Mouse (Mus musculus): ENCODE results near the gene Mst1.

DNA sequence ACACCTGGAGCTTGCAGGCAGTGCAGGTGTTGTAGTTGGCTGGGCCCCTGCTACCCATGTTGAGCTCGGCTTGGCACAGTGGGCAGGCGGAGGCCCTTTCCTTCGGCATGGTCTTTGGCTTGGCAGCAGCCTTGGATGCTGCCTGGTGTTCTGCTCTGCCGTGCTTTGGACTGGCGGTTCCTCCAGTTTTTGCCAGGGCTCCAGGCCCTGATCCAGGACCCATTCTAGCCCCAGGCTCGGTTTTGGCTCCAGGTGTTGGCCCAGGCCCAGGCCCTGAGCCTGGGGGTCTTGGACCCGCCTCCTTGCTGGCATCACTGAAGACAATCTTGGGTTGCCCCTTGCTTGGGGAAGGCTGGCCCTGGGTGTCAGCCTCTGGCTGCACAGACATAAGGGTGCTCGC lies 45.5 kb downstream of the Mst1 start:
- no peak for TF ChIP-seq CTCF (IDR thresholded peaks at IDR 0.05; ENCODE audit: borderline replicate concordance, extremely low read depth, insufficient read depth, insufficient read length)
- no peak for TF ChIP-seq POLR2A (IDR thresholded peaks at IDR 0.05; ENCODE audit: borderline replicate concordance, extremely low read depth, insufficient read depth, insufficient read length, poor library complexity, severe bottlenecking)

Data from brain, embryonic 14.5 days (tissue).